Mouse (Mus musculus) heart, postnatal 25 days (tissue): ENCODE results near the gene Rbm19. TPM values are rescaled to one million over a fixed set of nuclear protein-coding genes. Genes with fewer than 3 reads are reported as not detected.

Experiments
- DNase-seq: peaks from one replicate; pipeline ENCODE4 v3.0.0; 2022; ENCODE audit warnings: low spot score
- intact Hi-C: fragments of 180-260 bp; cut with DNase I; formaldehyde crosslinking; loops from one replicate; pipeline ENCODE4 v1.15.1; 2025
- total RNA-seq, 2 experiments: library from RNA; stranded (reverse); gene quantifications; 2 replicates each; pipeline ENCODE4 v1.2.3; 2021

The Rbm19 gene
- total RNA-seq, 2 experiments from 2014 or later, result 17.6 to 19.5 TPM

GRCm38 (mm10) chr5:120160923-120161658 lies 44.8 kb downstream of the Rbm19 start:
- intact Hi-C loops, result no loop called here
- no peak for DNase-seq

DNA sequence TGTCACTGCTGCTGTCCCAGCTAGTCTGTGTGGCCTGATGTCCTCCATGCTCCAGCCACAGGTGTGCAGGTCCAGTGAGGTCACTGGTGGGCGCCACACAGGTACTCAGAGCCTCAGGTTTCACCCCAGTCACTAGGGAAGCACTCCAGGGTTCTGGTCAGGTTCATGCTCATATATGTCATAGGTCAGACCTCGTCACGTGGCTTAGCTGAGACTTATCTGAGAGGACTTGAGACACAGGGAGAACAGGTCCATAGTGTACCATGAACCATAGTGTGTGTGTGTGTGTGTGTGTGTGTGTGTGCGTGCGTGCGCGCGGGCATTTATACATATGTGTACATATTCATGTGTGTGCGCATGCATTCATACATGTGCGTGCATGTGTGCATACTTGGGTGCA lies 46.4 kb downstream of the Rbm19 start:
- intact Hi-C loops, result no loop called here
- no peak for DNase-seq

- intact Hi-C loops, result no loop called here
- DNase-seq, result no peak
Observed at GRCm38 (mm10) chr5:120163428-120163827, 47.2 kb downstream of the Rbm19 start.

- DNase-seq, result peak; percentile 30
- intact Hi-C loops, result no loop called here
Observed at GRCm38 (mm10) chr5:120164450-120164849, 48.2 kb downstream of the Rbm19 start.

- intact Hi-C loops, result no loop called here
- DNase-seq, result no peak
Observed at GRCm38 (mm10) chr5:120165061-120165942, 49.0 kb downstream of the Rbm19 start.

GRCm38 (mm10) chr5:120167787-120168325 lies 51.6 kb downstream of the Rbm19 start:
- intact Hi-C loops, result no loop called here
- no peak for DNase-seq

DNA sequence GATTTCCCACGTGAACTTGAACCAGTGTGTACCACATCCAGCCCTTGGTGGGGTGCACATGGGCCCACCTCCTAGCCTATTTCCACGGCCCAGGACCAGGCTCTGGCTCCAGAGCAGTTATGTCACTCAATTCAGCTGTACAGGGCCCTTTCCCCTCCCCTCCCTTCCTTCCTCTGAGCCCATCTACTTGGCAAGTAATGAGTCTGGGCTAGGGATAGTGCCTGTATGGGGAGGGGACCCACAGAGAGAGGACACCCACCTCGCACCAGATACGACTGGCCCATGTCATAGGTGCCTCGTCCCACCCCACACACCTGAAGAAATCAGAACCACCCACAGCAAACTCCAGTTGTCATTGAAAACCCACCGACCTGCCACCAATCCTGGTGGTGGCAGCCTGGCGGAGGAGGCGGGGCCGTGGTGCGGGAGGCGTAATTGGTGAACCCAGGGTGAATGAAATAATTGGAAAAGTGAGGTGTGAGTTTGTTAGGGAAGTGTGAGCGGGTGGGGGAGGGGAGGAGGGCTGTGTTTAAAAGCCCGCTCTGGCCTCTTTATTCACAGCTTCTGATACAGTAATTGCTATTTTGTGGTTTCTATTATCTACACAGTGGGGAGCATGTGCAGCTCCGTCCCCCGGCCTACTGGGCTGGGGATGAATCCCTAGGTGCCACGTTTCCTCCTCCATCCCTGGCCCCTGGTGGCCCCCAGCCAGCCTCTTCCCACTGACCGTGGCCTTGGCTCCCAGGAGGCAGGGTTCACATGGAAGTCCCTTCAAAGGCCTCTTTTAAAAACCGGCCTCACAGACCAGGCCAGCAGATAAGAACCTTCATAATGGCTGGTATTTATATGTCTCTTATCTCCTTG lies 55.8 kb downstream of the Rbm19 start:
- intact Hi-C loops, result loop anchor here (5.0 kb wide), 1 partner anchor 270 kb away; no protein-coding TSS in a partner anchor

GRCm38 (mm10) chr5:120172729-120173101 lies 56.5 kb downstream of the Rbm19 start:
- intact Hi-C loops, result loop anchor here (5.0 kb wide), 1 partner anchor 270 kb away; no protein-coding TSS in a partner anchor
- no peak for DNase-seq

More for the DNA sequence above, 55.8 kb downstream of the Rbm19 start:
- no peak for DNase-seq

DNA sequence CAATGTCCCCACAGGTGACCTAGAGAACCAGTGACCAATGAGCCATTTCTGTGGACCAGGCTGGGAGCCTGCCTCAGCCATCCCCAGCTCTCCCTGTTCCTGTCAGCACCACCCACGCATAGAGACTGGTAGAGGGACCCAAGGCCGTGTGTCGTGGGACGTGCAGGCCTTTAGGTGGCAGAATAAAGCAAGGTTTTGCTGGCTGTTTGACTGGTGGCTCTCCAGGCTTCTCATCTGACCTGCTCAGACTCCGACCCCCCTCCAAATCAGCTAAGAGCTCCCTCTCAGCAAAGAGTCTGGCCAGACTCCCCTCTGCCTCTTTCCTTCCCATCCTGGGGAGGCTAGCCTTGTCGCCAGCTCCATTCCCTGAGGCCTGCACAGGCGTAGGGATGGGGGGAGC lies 58.1 kb downstream of the Rbm19 start:
- intact Hi-C loops, result loop anchor here (2.0 to 5.0 kb wide), 2 partner anchors 36 to 268 kb away; no protein-coding TSS in a partner anchor
- no peak for DNase-seq

DNA sequence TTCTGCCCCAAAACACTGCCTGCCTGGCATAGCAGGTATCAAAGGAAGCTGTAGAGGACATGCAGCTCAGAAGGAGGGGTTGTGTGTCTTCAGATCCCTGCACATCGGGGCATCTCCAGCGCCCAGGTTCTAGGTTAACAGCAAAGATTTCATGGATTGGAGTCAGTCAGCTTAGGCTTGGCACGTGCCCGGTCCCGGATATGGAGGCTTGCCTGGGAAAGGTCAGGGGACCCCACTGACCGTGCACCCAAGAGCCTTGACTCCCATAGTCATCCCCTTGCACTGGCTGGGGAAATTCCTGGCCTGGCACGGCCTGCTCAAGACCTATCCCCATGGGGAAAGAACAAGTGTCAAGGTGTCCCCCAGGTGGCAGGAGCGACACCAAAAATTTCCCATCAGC lies 59.0 kb downstream of the Rbm19 start:
- intact Hi-C loops, result loop anchor here (2.0 kb wide), 1 partner anchor 36 kb away; no protein-coding TSS in a partner anchor
- no peak for DNase-seq

DNA sequence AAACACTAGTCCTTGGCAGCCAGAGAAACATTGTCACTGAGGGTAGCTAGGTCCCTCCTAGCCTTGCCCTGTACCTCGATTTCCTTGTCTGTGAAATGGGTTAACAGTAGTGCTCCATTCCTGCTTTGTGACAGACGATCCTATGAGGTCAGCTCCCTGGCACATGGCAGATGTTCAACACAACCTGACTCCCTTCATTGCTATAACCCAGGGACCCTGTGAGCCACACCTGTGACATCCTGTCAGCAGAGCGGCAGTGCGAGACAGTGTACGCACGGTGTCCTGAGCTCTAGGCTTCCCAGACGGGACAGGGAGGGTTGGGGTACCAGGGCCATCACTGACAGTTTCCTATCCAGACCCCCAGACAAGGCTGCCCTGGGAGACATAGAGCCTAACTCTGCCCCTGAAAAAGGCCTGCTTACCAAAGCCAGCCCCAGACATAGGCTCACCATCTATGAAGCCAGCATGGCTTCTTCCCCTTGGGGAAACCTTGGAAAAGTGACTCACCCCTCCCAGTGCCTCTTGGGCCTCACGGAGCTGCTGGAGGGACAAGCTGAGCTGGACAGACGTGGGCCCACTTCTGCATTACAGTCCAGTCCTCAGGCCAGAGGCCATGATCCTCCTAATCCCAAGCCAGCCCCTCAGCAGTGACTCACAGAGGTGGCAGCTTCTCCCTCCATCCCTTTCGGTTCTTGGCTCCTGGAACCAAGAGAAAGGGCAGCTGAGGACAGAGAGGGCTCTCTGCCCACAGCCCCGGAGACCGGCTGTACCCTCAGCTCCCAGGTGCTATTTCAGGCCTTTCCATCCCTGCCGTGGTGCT lies 60.2 kb downstream of the Rbm19 start:
- DNase-seq, result peak; percentile 28
- intact Hi-C loops, result no loop called here

DNA sequence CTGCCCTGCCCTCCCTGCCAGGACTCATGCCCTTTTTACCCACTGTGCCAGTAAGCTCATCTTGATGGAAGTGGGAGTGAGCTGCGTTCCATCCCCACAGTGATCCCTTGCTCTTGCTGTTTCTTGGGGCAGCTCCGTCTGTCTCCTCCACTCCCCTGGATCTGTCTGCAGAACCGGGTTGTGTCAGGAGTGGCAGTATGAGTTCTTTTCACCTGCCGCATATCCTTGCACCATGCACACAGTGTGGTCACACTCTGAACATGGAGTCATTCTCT lies 60.7 kb downstream of the Rbm19 start:
- no peak for DNase-seq
- intact Hi-C loops, result no loop called here

- intact Hi-C loops, result no loop called here
Observed at GRCm38 (mm10) chr5:120180102-120180501, 63.8 kb downstream of the Rbm19 start.

DNA sequence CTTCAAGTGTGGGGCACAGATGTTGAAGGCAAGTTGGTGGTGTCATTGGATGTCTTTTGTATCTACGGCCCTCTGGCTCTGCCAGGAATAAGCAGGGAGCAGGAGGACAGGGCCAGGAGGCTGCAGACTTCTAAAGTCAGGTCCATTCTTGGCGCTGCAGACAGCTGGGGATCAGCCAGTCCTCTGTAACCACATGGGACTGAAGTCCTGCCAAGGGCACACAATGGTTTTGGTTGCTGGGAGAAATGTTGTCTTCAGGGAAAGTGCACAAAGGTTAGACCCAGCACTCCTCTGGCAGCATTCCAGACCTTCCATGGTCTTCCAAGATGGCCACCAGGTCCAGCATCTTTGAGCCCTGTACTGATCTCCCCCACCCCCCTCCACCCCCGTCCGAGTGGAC lies 65.1 kb downstream of the Rbm19 start:
- peak; percentile 21 for DNase-seq
- intact Hi-C loops, result no loop called here

More at GRCm38 (mm10) chr5:120180102-120180501, 63.8 kb downstream of the Rbm19 start:
- no peak for DNase-seq

- DNase-seq, result no peak
- intact Hi-C loops, result no loop called here
Observed at GRCm38 (mm10) chr5:120183321-120183720, 67.1 kb downstream of the Rbm19 start.

GRCm38 (mm10) chr5:120183790-120184189 lies 67.5 kb downstream of the Rbm19 start:
- intact Hi-C loops, result no loop called here

GRCm38 (mm10) chr5:120185949-120186348 lies 69.7 kb downstream of the Rbm19 start:
- no peak for DNase-seq
- intact Hi-C loops, result no loop called here

More at GRCm38 (mm10) chr5:120183790-120184189, 67.5 kb downstream of the Rbm19 start:
- DNase-seq, result no peak

GRCm38 (mm10) chr5:120188541-120188940 lies 72.3 kb downstream of the Rbm19 start:
- DNase-seq, result no peak

DNA sequence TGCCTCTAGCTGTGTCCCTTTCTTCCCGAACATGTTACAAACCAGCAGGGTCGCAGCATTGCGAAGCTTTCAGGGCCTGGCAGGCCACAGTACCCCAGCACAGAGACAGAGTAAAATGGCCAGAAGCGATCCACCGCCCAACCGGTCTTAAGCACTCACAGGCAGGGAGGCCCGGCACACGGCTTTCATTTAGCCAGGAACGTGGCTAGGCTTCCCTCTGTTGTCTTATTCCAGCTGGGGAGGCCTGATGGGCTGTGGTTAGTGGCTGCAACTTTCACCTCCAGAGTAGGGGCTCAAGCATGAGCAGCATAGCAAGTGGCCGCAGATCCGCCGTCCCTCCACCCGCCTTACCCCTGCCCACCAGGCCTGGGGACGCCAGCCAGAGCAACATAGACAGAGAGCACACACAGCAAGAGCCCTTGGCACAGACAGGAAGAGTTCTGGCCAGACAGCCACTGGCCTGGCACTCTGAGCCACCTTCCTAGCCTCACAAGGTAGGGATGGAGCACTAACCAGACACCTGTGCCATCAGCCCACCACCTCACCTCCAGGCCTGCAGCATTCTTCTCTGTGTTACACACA lies 73.8 kb downstream of the Rbm19 start:
- intact Hi-C loops, result no loop called here

More at GRCm38 (mm10) chr5:120188541-120188940, 72.3 kb downstream of the Rbm19 start:
- intact Hi-C loops, result no loop called here

More for the DNA sequence above, 73.8 kb downstream of the Rbm19 start:
- DNase-seq, result no peak
